Mouse (Mus musculus) midbrain, embryonic 15.5 days (tissue): ENCODE measurements around the gene Mfrp. TPM values are rescaled to one million over a fixed set of nuclear protein-coding genes. Genes with fewer than 3 reads are reported as not detected.

ENCODE experiments used
- ATAC-seq: fragments of 200-750 bp; cut with Nextera tagmentation; replicated peaks from 2 replicates; pipeline ENCODE4 v1.8.0; 2017; ENCODE audit warnings: moderate TSS enrichment
- H3K27ac ChIP-seq: fragments of 300-500 bp; sonication (generic); 2 replicates; pipeline ENCODE4 v1.5.1; 2015; ENCODE audit warnings: mild to moderate bottlenecking, inconsistent platforms
- H3K27me3 ChIP-seq: fragments of 300-500 bp; sonication (generic); replicated peaks from 2 replicates; pipeline ENCODE4 v1.6.1; 2015; ENCODE audit warnings: inconsistent platforms
- H3K36me3 ChIP-seq: fragments of 300-500 bp; sonication (generic); replicated peaks from 2 replicates; pipeline ENCODE4 v1.6.1; 2015; ENCODE audit warnings: inconsistent platforms
- H3K4me1 ChIP-seq: fragments of 300-500 bp; sonication (generic); 2 replicates; pipeline ENCODE4 v1.6.1; 2015; ENCODE audit warnings: inconsistent platforms
- H3K4me2 ChIP-seq: fragments of 300-500 bp; sonication (generic); 2 replicates; pipeline ENCODE4 v1.6.1; 2015; ENCODE audit warnings: inconsistent platforms, mild to moderate bottlenecking, moderate library complexity
- H3K4me3 ChIP-seq: fragments of 300-500 bp; sonication (generic); 2 replicates; pipeline ENCODE4 v1.5.1; 2015; ENCODE audit warnings: mild to moderate bottlenecking, inconsistent platforms
- H3K9ac ChIP-seq: fragments of 300-500 bp; sonication (generic); 2 replicates; pipeline ENCODE4 v1.6.1; 2015; ENCODE audit warnings: mild to moderate bottlenecking, inconsistent platforms
- H3K9me3 ChIP-seq: fragments of 300-500 bp; sonication (generic); 2 replicates; pipeline ENCODE4 v1.6.1; 2016; ENCODE audit warnings: inconsistent platforms
- WGBS: fragments of 180-500 bp; shearing (Covaris S2); methylation state at CpG from one replicate; pipeline ENCODE4 v1.1.7; 2015; ENCODE audit warnings: mixed read lengths; 5-methylcytosine and 5-hydroxymethylcytosine counted together
- polyA plus RNA-seq: library from polyadenylated mRNA; unstranded; fragments of >200 nt; fragmentation: Nextera tagmentation; extraction: Ambion mirVana; gene quantifications from 2 replicates; pipeline ENCODE4 v1.2.1, GENCODE M21; 2015

The Mfrp gene
- polyA plus RNA-seq, 1 experiment from 2014 or later, result 0.08 TPM

DNA sequence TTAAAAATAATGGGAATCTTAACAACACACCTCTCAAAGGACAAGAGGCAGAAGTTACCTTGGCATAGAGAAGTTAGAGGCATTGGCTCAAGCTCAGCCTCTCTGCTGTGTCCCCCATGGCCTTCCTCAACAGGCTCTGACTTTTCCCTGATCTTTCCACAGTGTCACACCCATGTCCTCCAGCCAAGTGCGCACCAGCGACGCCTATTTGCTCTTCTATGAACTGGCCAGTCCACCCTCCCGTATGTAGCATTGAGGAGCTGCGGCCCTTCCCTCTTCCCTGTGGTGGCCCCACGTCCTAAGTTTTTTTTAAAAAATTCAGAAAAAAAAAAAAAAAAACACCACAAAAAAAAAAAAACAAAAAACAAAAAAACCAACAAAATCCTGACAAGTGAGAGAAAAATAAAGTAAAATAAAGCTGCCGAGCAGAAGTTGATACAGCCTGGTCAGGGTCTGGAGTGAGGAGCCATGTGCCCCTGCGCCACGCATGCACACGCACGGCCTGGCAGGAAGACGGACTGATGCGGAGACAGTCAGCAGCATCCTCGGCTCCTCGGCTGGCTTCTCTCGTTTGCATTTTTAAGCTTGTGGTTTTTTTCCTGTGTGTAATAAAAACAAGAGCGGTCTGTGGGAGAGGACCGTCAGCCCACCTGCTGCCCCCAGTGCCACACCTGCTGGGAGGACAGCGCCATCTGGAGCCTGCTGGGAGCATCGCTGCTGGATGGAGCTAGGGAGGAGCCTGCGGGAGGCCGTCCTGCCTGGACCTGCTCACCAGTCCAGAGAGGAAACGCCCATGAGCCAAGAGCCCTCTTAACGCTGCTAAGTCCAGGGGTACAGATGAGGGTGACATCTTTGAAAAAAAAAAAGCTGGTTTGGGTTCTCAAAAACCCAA, 7.7 kb upstream of the Mfrp start:
- H3K4me1 ChIP-seq, result peaks cover 10% of the 10 kb centered on the region; the same call in 1 of the 2 replicates
- H3K4me3 ChIP-seq, result peak overlapping the region; percentile 22
- H3K9ac ChIP-seq, result no peak overlapping the region
- H3K9me3 ChIP-seq, result no peaks in the 10 kb centered on the region
- WGBS, result 29% methylated on average over 24 of the region's 24 CpGs
- peak; percentile 55; the same call in 1 of the 2 replicates for ATAC-seq
- H3K27ac ChIP-seq, result no peak overlapping the region
- no peaks in the 10 kb centered on the region for H3K36me3 ChIP-seq
- H3K27me3 ChIP-seq, result no peaks in the 10 kb centered on the region
- peak overlapping the region; percentile 49 for H3K4me2 ChIP-seq

DNA sequence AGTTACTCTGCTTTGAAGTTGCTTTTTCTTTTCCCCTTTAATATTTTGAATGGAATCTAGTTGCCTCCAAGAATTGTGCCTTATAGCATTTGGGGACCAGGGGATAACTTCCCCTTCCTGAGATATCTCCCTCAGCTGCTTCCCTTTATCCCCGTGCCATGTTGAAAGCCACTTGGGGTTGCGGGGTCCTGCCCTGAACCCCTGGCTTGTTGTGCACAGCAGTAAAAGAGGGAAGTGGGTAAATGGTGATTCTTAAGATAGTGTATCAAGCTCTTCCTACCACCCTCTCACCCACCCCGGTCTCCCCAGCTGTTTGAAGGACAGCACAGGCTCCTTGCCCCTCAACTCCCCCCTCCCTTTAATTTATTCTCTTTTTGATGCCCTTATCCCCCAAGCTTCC, 6.8 kb upstream of the Mfrp start:
- Histone ChIP-seq H3K4me1 (peaks cover 10% of the 10 kb centered on the region; the same call in 1 of the 2 replicates), H3K9me3 (no peaks in the 10 kb centered on the region), H3K27ac (no peak overlapping the region), H3K4me2 (no peak overlapping the region), H3K4me3 (no peak overlapping the region), H3K27me3 (no peaks in the 10 kb centered on the region), H3K36me3 (no peaks in the 10 kb centered on the region), H3K9ac (no peak overlapping the region)
- ATAC-seq, result no peak
- 81% methylated on average over 3 of the region's 3 CpGs for WGBS

DNA sequence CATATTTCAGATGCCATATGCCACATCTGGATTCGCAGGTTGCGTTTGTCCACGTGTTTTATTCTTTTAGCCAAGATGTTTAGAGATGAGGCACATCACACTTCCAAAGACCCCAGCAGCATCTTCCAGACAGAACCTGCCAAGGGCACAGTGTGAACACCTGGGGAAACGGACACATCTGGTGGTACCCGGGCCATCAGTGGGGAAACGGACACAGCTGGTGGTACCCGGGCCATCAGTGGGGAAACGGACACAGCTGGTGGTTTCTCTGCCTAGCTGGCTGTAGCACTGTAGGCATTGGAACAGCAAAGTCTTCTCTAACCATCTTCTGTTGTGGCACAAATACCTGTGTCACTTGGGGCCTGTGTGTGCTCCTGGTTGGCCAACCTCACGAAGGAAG, 5.7 kb upstream of the Mfrp start:
- H3K4me1 ChIP-seq, result peaks cover 10% of the 10 kb centered on the region; the same call in 1 of the 2 replicates
- WGBS, result 94% methylated on average over 9 of the region's 9 CpGs
- no peak overlapping the region for H3K4me3 ChIP-seq
- no peaks in the 10 kb centered on the region for H3K36me3 ChIP-seq
- ATAC-seq, result no peak
- H3K27me3 ChIP-seq, result no peaks in the 10 kb centered on the region
- H3K4me2 ChIP-seq, result no peak overlapping the region
- H3K9me3 ChIP-seq, result no peaks in the 10 kb centered on the region
- no peak overlapping the region for H3K27ac ChIP-seq
- no peak overlapping the region for H3K9ac ChIP-seq

DNA sequence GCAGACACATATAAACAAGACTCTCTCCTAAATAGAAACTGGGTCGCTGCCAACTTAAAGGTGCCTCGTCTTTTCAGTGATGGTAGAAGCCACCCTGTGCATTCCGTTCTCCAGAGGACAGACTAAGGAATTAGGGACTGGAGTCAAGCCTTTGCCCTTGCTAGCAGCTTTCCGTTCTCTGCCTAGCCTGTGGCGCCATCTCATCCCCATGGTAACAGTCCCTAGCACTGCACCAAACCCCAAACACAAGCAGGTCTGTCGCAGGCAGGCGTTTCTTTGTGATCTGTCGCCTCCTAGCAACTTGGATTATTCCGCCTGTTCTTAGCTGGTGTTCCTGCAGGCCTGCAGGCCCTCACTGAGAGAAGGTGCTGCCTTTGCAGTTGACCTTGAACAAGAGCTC, 5.0 kb upstream of the Mfrp start:
- Histone ChIP-seq H3K27me3 (no peaks in the 10 kb centered on the region), H3K27ac (peak overlapping the region; percentile 26), H3K9me3 (no peaks in the 10 kb centered on the region), H3K4me3 (no peak overlapping the region), H3K4me1 (peaks cover 10% of the 10 kb centered on the region; the same call in 1 of the 2 replicates), H3K9ac (no peak overlapping the region), H3K36me3 (no peaks in the 10 kb centered on the region), H3K4me2 (no peak overlapping the region)
- ATAC-seq, result peak; percentile 70; the same call in 1 of the 2 replicates
- WGBS, result 10% methylated on average over 9 of the region's 9 CpGs

DNA sequence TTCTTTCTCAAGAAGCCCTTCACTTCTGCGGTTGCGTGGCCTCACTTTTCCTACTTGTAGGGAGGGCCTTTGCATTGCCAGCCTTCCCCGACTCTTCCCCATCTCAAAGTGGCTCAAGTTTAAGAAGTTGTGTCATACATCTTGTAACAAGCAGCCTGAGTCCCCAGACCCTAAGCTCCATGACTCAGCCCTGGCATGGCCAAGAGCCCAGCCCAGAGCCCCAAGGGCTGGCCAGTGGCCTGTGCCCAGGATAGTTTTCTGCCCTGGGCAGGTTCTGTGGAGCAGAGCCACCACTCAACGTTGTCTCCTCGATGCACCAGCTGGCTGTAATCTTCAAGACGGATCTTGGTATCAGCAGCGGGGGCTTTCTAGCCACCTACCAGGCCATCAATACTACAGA, 3.4 kb downstream of the Mfrp start:
- Histone ChIP-seq H3K36me3 (no peaks in the 10 kb centered on the region), H3K4me3 (no peak overlapping the region), H3K9me3 (no peaks in the 10 kb centered on the region), H3K4me2 (no peak overlapping the region), H3K9ac (no peak overlapping the region), H3K4me1 (peaks cover 33% of the 10 kb centered on the region), H3K27ac (no peak overlapping the region), H3K27me3 (no peaks in the 10 kb centered on the region)
- ATAC-seq, result no peak
- 93% methylated on average over 7 of the region's 7 CpGs for WGBS

DNA sequence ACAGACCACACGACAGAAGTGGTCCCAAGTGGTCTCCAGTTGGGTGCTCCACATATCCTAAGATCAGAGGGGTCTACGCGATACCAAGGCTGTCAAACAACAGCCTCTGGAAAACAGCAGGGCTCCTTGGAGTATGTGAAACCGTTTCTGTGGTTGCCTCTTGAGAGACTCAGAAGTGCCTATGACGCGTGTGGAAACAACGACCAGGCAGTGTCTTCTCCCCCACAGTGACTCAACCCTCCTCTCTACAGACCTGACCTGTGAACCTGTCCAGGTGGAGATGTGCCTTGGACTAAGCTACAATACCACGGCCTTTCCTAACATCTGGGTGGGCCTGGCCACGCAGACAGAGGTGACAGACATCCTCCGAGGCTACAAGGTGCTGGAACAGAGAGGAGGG, 4.3 kb downstream of the Mfrp start:
- WGBS, result 89% methylated on average over 10 of the region's 10 CpGs
- Histone ChIP-seq H3K36me3 (no peaks in the 10 kb centered on the region), H3K27me3 (no peaks in the 10 kb centered on the region), H3K4me3 (no peak overlapping the region), H3K4me2 (no peak overlapping the region), H3K4me1 (peaks cover 42% of the 10 kb centered on the region), H3K9ac (no peak overlapping the region), H3K9me3 (no peaks in the 10 kb centered on the region), H3K27ac (no peak overlapping the region)
- ATAC-seq, result no peak

DNA sequence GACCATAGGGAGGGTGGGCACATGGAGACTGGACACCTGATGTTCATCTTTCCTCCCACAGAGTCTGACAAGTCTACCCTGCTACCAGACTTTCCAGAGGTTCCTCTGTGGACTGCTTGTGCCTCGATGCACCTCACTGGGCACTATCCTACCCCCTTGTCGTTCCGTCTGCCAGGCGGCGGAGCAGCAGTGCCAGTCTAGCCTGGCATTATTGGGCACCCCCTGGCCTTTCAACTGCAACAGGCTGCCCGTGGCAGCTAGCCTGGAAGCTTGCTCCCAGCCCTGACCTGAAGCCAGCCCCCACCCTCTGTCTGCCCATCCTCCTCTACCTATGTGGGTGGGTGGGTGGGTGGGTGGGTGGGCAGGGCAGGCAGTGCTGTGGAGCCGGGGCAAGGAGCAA, 4.7 kb downstream of the Mfrp start:
- Histone ChIP-seq H3K36me3 (no peaks in the 10 kb centered on the region), H3K4me1 (peaks cover 42% of the 10 kb centered on the region), H3K9ac (no peak overlapping the region), H3K4me2 (no peak overlapping the region), H3K27ac (no peak overlapping the region), H3K9me3 (no peaks in the 10 kb centered on the region), H3K27me3 (no peaks in the 10 kb centered on the region), H3K4me3 (no peak overlapping the region)
- ATAC-seq, result no peak
- WGBS, result 90% methylated on average over 7 of the region's 7 CpGs

DNA sequence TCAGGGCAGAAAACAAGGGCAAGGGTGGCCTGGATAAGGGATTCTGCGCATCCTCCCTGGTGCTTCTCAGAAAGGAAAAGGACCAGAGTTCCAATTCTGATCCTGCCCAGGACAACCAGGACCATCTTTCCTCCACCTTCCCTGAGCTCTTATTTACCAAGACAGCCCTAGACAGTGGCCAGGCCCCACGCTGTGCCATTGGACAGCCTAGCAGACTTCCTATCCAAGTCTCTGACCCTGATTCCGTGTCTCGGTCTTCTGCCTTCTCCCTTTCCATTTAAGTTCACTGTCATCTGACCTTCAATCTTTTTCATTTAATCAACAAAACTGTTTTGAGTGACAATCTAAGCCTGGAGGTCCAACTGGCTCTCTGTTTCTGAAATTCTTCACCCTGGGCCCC, 5.1 kb downstream of the Mfrp start:
- ATAC-seq, result no peak
- Histone ChIP-seq H3K9me3 (no peaks in the 10 kb centered on the region), H3K4me2 (no peak overlapping the region), H3K4me3 (no peak overlapping the region), H3K36me3 (no peaks in the 10 kb centered on the region), H3K4me1 (peaks cover 42% of the 10 kb centered on the region), H3K27ac (0 out of 2 replicates have a peak overlapping the region, but pooled peaks have one; percentile 51), H3K9ac (no peak overlapping the region), H3K27me3 (no peaks in the 10 kb centered on the region)
- 53% methylated on average over 4 of the region's 4 CpGs for WGBS

DNA sequence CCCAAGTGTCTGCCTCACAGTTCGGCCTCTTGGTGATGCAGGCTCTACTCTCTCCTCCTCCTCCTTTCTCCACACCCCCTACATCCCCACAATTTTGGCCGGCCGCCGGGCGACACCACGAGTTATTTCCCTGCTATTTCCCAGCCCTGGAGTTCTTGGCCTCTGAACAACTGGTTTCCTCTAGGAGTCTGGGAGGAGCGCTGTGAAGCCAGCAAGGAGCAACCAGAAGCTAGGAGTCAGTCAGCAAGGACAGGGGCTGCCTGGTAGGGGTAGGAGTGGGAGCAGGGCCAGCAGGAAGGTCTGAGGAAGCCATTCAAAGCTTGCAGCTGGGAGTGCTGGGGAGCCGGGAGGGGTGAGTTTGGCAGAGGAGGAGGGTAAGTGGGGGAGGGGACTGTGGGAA, 5.6 kb downstream of the Mfrp start, which contains the start of gene C1qtnf5:
C1qtnf5 (plus strand) TSS at position 136 of the 400 bp plus-strand sequence.
- Histone ChIP-seq H3K27ac (peak within 1 kb of the TSS; percentile 51), H3K9me3 (no peaks in the 10 kb centered on the region), H3K9ac (no peak within 1 kb of the TSS), H3K36me3 (no peaks in the 10 kb centered on the region), H3K4me1 (peaks cover 45% of the 10 kb centered on the region), H3K4me3 (peak within 1 kb of the TSS; percentile 6; the same call in 1 of the 2 replicates), H3K27me3 (no peaks in the 10 kb centered on the region), H3K4me2 (peak within 1 kb of the TSS; percentile 34)
- WGBS, result 17% methylated on average over 8 of the region's 8 CpGs
- peak; percentile 51 for ATAC-seq

DNA sequence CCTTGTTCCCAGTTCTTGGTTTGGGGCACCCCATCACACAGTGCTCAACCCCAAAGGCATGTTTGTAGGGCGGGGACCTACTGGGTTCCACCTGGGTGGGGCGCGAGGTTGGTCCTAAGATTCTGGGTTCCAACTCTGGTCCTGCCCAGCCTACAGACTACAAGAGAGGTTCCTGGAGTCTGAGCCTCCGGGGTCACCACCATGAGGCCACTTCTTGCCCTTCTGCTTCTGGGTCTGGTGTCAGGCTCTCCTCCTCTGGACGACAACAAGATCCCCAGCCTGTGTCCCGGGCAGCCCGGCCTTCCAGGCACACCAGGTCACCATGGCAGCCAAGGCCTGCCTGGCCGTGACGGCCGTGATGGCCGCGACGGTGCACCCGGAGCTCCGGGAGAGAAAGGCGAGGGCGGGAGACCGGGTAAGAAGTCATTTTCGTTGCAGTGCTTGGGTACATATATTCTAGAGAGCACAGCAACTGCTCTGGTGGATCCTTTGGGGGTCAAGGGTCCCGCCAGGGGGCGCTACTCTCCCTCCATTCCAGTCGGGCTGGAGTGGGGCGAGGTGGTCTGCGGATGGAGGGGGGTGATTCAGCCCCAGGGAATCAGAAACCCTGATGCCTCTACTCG, 6.1 kb downstream of the Mfrp start:
- Histone ChIP-seq H3K36me3 (no peaks in the 10 kb centered on the region), H3K4me2 (peak overlapping the region; percentile 34), H3K27me3 (no peaks in the 10 kb centered on the region), H3K4me1 (peaks cover 47% of the 10 kb centered on the region), H3K27ac (peak overlapping the region; percentile 51), H3K9me3 (no peaks in the 10 kb centered on the region), H3K4me3 (peak overlapping the region; percentile 6; the same call in 1 of the 2 replicates), H3K9ac (no peak overlapping the region)
- 30% methylated on average over 25 of the region's 25 CpGs for WGBS
- no peak; the same call in 1 of the 2 replicates for ATAC-seq

DNA sequence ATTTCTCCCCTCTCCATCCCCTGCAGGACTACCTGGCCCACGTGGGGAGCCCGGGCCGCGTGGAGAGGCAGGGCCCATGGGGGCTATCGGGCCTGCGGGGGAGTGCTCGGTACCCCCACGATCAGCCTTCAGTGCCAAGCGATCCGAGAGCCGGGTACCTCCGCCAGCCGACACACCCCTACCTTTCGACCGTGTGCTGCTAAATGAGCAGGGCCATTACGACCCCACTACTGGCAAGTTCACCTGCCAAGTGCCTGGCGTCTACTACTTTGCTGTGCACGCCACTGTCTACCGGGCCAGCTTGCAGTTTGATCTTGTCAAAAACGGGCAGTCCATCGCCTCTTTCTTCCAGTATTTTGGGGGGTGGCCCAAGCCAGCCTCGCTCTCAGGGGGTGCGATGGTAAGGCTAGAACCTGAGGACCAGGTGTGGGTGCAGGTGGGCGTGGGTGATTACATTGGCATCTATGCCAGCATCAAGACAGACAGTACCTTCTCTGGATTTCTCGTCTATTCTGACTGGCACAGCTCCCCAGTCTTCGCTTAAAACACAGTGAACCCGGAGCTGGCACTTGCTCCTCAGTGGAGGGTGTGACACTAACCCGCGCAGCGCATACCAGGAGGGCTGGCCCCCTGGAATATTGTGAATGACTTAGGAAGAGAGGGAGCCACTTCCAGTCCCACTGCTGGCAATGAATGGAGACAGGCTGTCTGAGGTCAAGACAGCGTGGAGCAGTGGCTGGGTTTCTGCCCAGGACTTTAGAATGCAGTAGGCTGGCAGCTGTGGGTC, 6.9 kb downstream of the Mfrp start:
- Histone ChIP-seq H3K9ac (no peak overlapping the region), H3K9me3 (no peaks in the 10 kb centered on the region), H3K27me3 (no peaks in the 10 kb centered on the region), H3K4me1 (peaks cover 48% of the 10 kb centered on the region), H3K4me3 (no peak overlapping the region), H3K27ac (no peak overlapping the region), H3K4me2 (0 out of 2 replicates have a peak overlapping the region, but pooled peaks have one; percentile 34), H3K36me3 (no peaks in the 10 kb centered on the region)
- ATAC-seq, result no peak
- 78% methylated on average over 31 of the region's 31 CpGs for WGBS
